Mouse (Mus musculus) stomach, embryonic 14.5 days (tissue): Measurements from ENCODE around the gene Dnm1. TPM values are rescaled to one million over a fixed set of nuclear protein-coding genes. Genes with fewer than 3 reads are reported as not detected.

Experiments
- ATAC-seq: fragments of 200-750 bp; cut with Nextera tagmentation; 2 replicates; pipeline ENCODE4 v1.8.0; 2017; ENCODE audit warnings: low read depth, moderate TSS enrichment; ENCODE audit not compliant: insufficient number of reproducible peaks, insufficient read depth, low FRiP score
- H3K27ac ChIP-seq: fragments of 300-500 bp; sonication (generic); 2 replicates; pipeline ENCODE4 v1.5.1; 2014; ENCODE audit warnings: mild to moderate bottlenecking, low read length, moderate library complexity, mixed read lengths
- H3K27me3 ChIP-seq: fragments of 300-500 bp; sonication (generic); 2 replicates; pipeline ENCODE4 v1.6.1; 2014; ENCODE audit warnings: low read length, control low read depth, mixed read lengths; ENCODE audit not compliant: control insufficient read depth, insufficient read depth
- H3K36me3 ChIP-seq: fragments of 300-500 bp; sonication (generic); 2 replicates; pipeline ENCODE4 v1.6.1; 2014; ENCODE audit warnings: mild to moderate bottlenecking, control low read depth, low read length, moderate library complexity, mixed read lengths; ENCODE audit not compliant: control insufficient read depth, insufficient read depth
- H3K4me1 ChIP-seq: fragments of 300-500 bp; sonication (generic); 2 replicates; pipeline ENCODE4 v1.6.1; 2014; ENCODE audit warnings: low read length, control low read depth, mixed read lengths; ENCODE audit not compliant: control insufficient read depth, insufficient read depth
- H3K4me2 ChIP-seq: fragments of 300-500 bp; sonication (generic); replicated peaks from 2 replicates; pipeline ENCODE4 v1.6.1; 2014; ENCODE audit warnings: low read depth, low read length, control low read depth
- H3K4me3 ChIP-seq: fragments of 300-500 bp; sonication (generic); 2 replicates; pipeline ENCODE4 v1.5.1; 2014; ENCODE audit warnings: low read depth, low read length, control low read depth
- H3K9ac ChIP-seq: fragments of 300-500 bp; sonication (generic); replicated peaks from 2 replicates; pipeline ENCODE4 v1.6.1; 2014; ENCODE audit warnings: low read depth, mild to moderate bottlenecking, control low read depth, low read length, moderate library complexity, mixed read lengths
- H3K9me3 ChIP-seq: fragments of 300-500 bp; sonication (generic); 2 replicates; pipeline ENCODE4 v1.6.1; 2016; ENCODE audit warnings: low read depth, low read length, control low read depth; ENCODE audit not compliant: control insufficient read depth
- WGBS: fragments of 180-500 bp; shearing (Covaris S2); extraction: QIAGEN DNeasy Blood & Tissue Kit; methylation state at CpG from one replicate; pipeline ENCODE4 v1.1.7; 2014; 5-methylcytosine and 5-hydroxymethylcytosine counted together
- polyA plus RNA-seq: library from polyadenylated mRNA; unstranded; fragments of >200 nt; fragmentation: Nextera tagmentation; extraction: Ambion mirVana; gene quantifications from 2 replicates; pipeline ENCODE4 v1.2.1, GENCODE M21; 2014

Gene Dnm1
- polyA plus RNA-seq, 1 experiment from 2014 or later: 22.6 TPM

DNA sequence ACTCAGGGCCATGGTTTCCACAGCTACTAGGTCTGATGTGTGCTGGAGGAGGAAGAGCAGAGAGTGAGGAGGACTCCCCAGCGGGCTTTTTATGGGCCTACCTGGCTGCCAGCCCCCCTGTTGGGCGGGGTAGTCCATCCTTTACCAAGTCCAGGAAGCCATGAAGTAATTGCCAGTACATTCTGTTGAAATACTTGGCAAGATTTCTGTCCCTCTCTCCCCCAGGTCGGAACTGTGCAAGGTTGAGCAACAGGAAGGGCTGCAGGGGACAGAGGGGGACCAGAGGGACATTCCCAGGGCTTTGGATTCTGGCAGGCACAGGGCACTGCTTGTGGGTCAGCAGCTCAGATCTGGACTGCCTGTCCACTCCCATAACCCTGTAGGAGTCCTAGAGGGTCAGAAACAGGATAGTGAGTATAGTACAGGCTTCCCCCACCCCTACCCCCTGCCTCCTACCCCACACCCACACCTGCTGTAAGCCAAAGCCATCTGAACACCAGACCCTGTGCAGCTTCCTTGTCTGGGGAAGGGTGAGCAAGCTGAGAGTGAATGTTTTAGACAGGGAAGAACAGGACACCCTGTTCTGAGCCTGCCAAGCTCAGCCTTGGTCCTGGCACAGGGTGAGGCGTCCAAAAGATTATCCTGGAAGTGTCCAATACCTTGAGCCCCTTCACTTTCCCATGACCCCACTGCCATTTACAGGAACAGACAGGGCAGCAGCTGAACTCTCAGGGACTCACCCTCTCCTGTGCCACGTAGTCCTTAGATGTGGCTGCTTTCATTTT lies 34.8 kb upstream of the Dnm1 start, which contains the start of gene Lcn2:
Gene Lcn2 (minus strand): TSS at position 547 of the 785 bp plus-strand sequence.
- Histone ChIP-seq H3K36me3 (no peaks in the 10 kb centered on the region), H3K9ac (no peak within 1 kb of the TSS), H3K4me1 (no peaks in the 10 kb centered on the region), H3K4me2 (no peak within 1 kb of the TSS), H3K9me3 (no peaks in the 10 kb centered on the region), H3K4me3 (no peak within 1 kb of the TSS), H3K27ac (no peak within 1 kb of the TSS), H3K27me3 (no peaks in the 10 kb centered on the region)
- no peak for ATAC-seq
- WGBS: 67% methylated on average over 5 of the region's 5 CpGs

DNA sequence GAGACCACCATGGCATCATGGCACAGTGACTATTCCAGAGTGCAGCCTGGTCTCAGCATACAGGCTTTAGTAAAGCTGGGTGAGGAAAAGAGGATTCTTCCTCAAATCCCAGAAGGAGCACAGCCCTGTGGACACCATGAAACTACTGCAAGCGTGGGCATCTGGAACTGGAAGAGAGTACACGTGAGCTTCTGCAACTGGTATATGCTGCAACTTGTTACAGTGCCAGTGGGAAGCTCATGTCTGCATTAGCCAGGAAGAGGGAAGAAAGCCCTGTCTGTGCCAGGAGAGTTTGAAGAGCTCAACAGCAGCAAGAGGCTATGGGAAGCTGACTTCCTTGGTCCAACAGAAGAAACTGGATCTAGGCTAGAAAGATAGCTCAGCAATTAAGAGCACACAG lies 29.6 kb upstream of the Dnm1 start:
- Histone ChIP-seq H3K9me3 (no peaks in the 10 kb centered on the region), H3K4me3 (no peak overlapping the region)
- 82% methylated on average over 2 of the region's 2 CpGs for WGBS

DNA sequence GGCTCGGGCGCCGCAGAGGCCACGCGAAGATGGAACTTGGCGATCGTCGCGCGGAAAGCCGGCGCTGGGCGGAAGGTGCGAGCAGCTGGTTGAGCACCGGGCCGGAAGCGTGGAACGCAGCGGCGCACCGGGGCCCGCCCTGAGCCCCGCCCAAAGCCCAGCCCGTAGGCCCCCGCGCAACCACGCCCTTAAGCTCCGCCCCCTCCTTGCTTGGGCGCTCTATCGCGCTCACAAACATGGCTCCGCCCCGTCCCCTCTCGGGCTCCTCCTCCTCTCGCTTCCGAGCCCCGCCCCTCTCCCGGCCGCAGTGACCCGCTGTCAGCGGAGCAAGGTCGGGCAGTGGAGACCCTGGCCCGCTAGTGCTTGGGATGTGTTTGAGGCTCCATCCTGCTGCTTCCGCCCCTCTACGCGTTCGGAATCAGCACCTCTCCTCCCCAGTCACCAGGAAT lies 28.7 kb upstream of the Dnm1 start, which contains the start of gene 1110008P14Rik:
Gene 1110008P14Rik (minus strand): TSS at position 164 of the 449 bp plus-strand sequence.
- Histone ChIP-seq H3K4me3 (peak within 1 kb of the TSS; percentile 69), H3K27ac (no peak within 1 kb of the TSS), H3K9me3 (no peaks in the 10 kb centered on the region), H3K9ac (peak within 1 kb of the TSS; percentile 42; the same call in 1 of the 2 replicates), H3K4me2 (peak within 1 kb of the TSS; percentile 98), H3K4me1 (peaks cover 4% of the 10 kb centered on the region; the same call in 1 of the 2 replicates), H3K36me3 (peaks cover 17% of the 10 kb centered on the region), H3K27me3 (no peaks in the 10 kb centered on the region)
- peak; percentile 91 for ATAC-seq
- under 1% methylated on average over 47 of the region's 47 CpGs for WGBS

More for the DNA sequence above, 29.6 kb upstream of the Dnm1 start:
- Histone ChIP-seq H3K4me2 (no peak overlapping the region), H3K36me3 (peaks cover 10% of the 10 kb centered on the region), H3K27ac (no peak overlapping the region), H3K27me3 (no peaks in the 10 kb centered on the region), H3K4me1 (peaks cover 4% of the 10 kb centered on the region; the same call in 1 of the 2 replicates), H3K9ac (no peak overlapping the region)
- ATAC-seq: no peak

DNA sequence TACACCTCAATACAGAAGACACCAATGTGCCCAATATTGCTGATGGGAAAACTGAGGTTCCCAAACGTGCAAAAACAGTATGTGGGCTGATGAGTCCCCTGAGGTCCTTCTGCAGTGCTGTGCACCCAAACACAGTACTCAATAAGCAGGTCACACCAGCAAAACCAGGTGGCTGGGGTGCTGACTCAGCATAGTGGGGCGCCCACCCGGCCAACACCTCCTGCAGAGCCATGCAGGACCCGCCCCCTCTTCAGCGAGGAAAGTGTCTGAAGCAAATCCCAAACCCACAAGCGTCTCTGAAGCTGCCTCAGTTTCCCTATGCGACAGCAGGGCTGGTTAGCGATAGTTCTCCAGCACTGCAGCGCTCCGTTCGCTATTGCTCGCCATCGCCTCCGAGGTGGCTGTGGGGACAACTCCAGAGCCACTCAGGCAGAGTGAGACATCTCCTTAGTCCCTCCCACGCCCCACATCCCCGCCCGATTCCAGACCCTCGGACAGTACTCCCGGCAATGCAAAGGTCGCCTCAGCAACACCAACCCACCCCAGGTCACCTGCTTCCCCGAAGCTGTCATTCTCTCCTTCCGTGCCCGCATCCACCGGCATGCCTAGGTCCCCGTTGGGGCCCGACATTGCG lies 28.1 kb upstream of the Dnm1 start:
- H3K9ac ChIP-seq: peak overlapping the region; percentile 42; the same call in 1 of the 2 replicates
- under 1% methylated on average over 27 of the region's 27 CpGs for WGBS
- peak; percentile 38; the same call in 1 of the 2 replicates for ATAC-seq
- H3K27me3 ChIP-seq: no peaks in the 10 kb centered on the region
- peak overlapping the region; percentile 69 for H3K4me3 ChIP-seq
- peaks cover 23% of the 10 kb centered on the region for H3K36me3 ChIP-seq
- no peak overlapping the region for H3K27ac ChIP-seq
- no peaks in the 10 kb centered on the region for H3K9me3 ChIP-seq
- peaks cover 4% of the 10 kb centered on the region; the same call in 1 of the 2 replicates for H3K4me1 ChIP-seq
- peak overlapping the region; percentile 98 for H3K4me2 ChIP-seq

DNA sequence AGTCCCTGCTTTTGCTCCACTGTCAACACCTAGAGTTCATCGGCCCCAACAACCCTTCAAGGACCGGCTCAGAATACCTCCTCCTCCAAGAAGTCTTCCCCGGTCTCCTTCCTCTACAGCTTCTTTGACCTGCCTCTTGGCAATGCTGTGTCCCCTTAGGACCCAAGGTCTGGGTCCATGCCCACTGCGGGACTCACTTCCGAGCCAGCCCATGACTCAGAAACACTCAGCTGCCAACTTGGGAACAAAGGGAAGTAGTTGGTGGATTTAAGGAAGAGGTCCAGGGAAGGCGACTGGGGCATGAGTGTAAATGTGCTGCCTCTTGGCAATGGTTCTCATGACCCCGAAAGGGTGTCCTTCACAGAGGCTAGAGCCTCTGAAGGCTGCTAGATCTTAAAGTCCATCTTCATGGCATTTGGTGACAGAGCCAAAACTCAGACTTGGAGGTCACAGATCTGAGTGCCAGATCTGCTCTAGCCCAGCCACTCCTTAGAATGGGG lies 26.9 kb upstream of the Dnm1 start:
- Histone ChIP-seq H3K4me1 (peaks cover 4% of the 10 kb centered on the region; the same call in 1 of the 2 replicates), H3K4me2 (no peak overlapping the region), H3K9ac (no peak overlapping the region), H3K4me3 (no peak overlapping the region), H3K27me3 (no peaks in the 10 kb centered on the region), H3K27ac (no peak overlapping the region), H3K9me3 (no peaks in the 10 kb centered on the region), H3K36me3 (peaks cover 34% of the 10 kb centered on the region)
- 89% methylated on average over 7 of the region's 7 CpGs for WGBS
- ATAC-seq: no peak

DNA sequence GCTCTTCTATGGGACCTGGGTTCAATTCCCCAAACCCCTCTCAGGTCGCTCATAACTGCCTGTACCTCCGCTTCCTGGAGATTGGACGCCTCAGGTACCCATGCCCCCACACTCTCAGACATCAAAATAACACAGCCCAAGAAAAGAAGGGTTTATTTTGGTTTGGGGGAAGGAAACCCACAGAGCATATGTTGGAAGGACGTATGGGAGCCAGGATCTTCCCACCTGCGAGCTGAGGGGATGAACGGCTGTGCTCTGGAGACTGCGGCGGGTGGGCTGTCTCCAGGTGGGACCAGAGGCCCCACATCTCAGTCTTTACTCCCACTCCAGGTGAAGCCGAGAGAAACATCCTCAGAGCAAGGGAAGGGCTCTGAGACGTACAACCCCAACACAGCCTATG lies 23.8 kb upstream of the Dnm1 start:
- WGBS: 95% methylated on average over 10 of the region's 10 CpGs
- Histone ChIP-seq H3K27ac (no peak overlapping the region), H3K36me3 (peaks cover 49% of the 10 kb centered on the region)

DNA sequence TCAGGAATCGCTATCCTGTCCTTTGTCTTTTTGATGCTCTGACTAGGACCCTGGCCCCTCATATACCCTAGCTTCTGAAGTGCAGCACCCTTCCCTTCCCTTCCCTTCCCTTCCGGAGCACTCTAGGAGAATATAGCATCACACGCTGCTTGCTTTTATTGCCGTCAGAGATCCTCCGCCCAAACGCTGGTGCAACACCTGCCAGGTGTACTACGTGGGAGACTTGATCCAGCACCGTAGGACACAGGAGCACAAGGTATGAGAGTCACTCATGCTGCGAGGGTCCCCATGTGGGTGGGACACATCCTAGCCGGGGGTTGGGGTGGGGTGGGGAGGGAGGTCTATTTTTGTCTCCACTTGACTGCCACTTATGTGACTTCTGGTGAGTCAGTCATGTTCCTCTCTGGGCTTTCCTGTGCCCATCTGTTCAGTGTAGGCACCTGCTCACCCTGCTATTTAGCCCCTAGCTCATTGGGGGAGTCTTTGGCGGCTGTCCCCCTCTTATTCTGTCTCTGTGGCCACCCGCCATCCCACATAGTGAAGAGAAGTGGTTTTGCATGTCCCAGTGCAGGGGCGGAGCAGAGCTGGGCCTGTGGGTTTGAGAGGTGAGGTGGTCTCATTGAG lies 22.3 kb upstream of the Dnm1 start:
- Histone ChIP-seq H3K9me3 (no peaks in the 10 kb centered on the region), H3K27me3 (no peaks in the 10 kb centered on the region), H3K9ac (no peak overlapping the region), H3K4me1 (no peaks in the 10 kb centered on the region), H3K36me3 (peaks cover 62% of the 10 kb centered on the region), H3K4me2 (no peak overlapping the region), H3K27ac (no peak overlapping the region), H3K4me3 (no peak overlapping the region)
- ATAC-seq: no peak
- WGBS: 91% methylated on average over 13 of the region's 13 CpGs

More for the DNA sequence above, 23.8 kb upstream of the Dnm1 start:
- Histone ChIP-seq H3K9ac (no peak overlapping the region), H3K9me3 (no peaks in the 10 kb centered on the region), H3K4me2 (no peak overlapping the region), H3K4me3 (no peak overlapping the region), H3K4me1 (peaks cover 4% of the 10 kb centered on the region; the same call in 1 of the 2 replicates), H3K27me3 (no peaks in the 10 kb centered on the region)
- ATAC-seq: no peak

DNA sequence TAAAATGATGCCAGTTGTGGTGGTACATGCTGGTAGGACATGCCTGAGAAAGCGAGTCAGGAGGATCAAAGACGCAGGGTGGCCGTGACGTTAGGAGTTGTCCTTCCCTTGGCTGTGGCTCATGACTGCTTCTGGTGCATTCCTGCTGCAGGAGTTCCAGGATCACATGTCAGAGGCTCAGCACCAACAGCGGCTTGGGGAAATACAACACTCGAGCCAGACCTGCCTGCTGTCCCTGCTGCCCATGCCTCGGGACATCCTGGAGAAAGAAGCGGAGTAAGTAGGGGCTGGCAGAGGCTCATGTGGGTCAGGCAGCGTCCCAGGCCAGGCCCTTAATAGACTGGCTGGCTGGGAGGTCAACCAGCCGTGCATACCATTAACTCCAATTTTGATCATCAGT lies 21.1 kb upstream of the Dnm1 start:
- Histone ChIP-seq H3K27me3 (no peaks in the 10 kb centered on the region), H3K27ac (no peak overlapping the region), H3K9ac (no peak overlapping the region), H3K4me3 (no peak overlapping the region), H3K4me2 (no peak overlapping the region), H3K4me1 (no peaks in the 10 kb centered on the region), H3K9me3 (no peaks in the 10 kb centered on the region), H3K36me3 (peaks cover 74% of the 10 kb centered on the region)
- no peak for ATAC-seq
- 91% methylated on average over 10 of the region's 10 CpGs for WGBS
